Mouse (Mus musculus): Measurements from ENCODE around the gene Tmem29. TPM values are rescaled to one million over a fixed set of nuclear protein-coding genes. Genes with fewer than 3 reads are reported as not detected.
"Not testable (repeated sequence)": the region's sequence is repeated elsewhere in the genome, so short reads cannot be mapped to it uniquely, and the experiment has no call there.

The Tmem29 gene
- polyA plus RNA-seq (2015; fragmentation: Nextera tagmentation; extraction: Ambion mirVana): 13.1 and 14.6 TPM in 2 replicates

DNA sequence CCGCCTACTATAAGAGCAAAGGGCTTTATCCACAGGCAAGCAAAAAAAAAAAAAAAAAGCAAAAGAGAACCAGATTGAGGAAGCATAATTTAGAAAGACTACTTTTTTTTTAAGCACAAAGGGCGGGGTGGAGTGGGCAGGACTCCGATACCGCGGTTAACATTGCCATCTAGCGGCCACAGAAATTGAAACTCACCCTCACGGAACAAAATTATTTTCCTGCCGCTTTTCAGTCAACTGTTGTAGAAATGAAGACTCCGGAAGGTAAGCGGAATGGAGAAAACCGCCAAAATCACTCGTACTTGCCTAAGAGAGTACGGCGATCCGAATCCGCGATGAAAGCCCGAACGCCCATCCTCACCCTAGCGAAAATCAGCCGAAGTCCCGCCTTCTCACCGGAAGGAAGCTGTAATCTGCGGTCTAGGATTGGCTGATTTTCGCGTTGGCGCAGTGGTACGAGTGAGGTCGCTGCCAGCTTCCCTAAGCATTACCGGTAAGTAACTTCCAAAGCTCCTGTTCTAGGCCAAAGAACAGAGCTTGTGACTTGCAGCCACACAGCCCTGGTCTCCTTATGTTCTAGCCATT is at the start of gene Tmem29:
Tmem29 (minus strand) TSS at position 389 of the 585 bp plus-strand sequence.
- ATAC-seq (replicated peaks; ENCODE audit: extremely low read depth, insufficient read depth, low FRiP score): peak; percentile 96
- H3K4me3 ChIP-seq (ENCODE audit: low read length): peak within 1 kb of the TSS; percentile 62
- H3K27me3 ChIP-seq (ENCODE audit: control insufficient read depth, insufficient read depth, low read length): no peaks in the 10 kb centered on the region
- peak within 1 kb of the TSS; percentile 67 for H3K27ac ChIP-seq (ENCODE audit: low read length)
- peaks cover 2% of the 10 kb centered on the region; the same call in 1 of the 2 replicates for H3K4me1 ChIP-seq (ENCODE audit: control insufficient read depth, insufficient read depth, low read length)
- H3K4me2 ChIP-seq (ENCODE audit: low read depth, low read length): peak within 1 kb of the TSS; percentile 59
- H3K36me3 ChIP-seq (ENCODE audit: control insufficient read depth, insufficient read depth): no peaks in the 10 kb centered on the region
- WGBS: 3% methylated on average over 30 of the region's 30 CpGs
- H3K9me3 ChIP-seq (replicated peaks; ENCODE audit: control insufficient read depth, low read length): no peaks in the 10 kb centered on the region
- peak within 1 kb of the TSS; percentile 69 for H3K9ac ChIP-seq (ENCODE audit: low read length)

DNA sequence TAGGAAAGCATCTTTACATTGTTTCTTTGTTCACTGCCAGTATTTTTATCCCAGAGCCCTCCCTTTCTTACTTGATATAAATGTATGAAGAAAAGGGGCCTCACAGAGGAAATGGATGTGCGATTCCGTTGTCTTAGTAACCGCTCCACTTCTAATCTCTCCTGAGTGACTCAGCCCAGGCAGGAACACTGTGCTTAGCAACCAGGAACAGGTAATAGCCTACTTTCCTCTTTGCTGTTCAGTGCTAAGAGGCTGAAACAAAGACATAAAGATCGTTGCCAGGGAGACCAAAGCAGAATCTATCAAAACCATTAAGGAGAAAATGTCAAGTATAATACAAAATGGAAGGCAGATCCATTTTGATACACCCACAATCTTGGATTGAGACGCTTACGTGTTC is 49.7 kb upstream of the Tmem29 start:
- no peaks in the 10 kb centered on the region for H3K9me3 ChIP-seq (replicated peaks; ENCODE audit: control insufficient read depth, low read length)
- ATAC-seq (replicated peaks; ENCODE audit: extremely low read depth, insufficient read depth, low FRiP score): no peak
- no peak overlapping the region for H3K9ac ChIP-seq (ENCODE audit: low read length)
- H3K27me3 ChIP-seq (ENCODE audit: control insufficient read depth, insufficient read depth, low read length): no peaks in the 10 kb centered on the region
- H3K36me3 ChIP-seq (ENCODE audit: control insufficient read depth, insufficient read depth): no peaks in the 10 kb centered on the region
- H3K27ac ChIP-seq (ENCODE audit: low read length): no peak overlapping the region
- no peak overlapping the region for H3K4me3 ChIP-seq (ENCODE audit: low read length)
- H3K4me2 ChIP-seq (ENCODE audit: low read depth, low read length): no peak overlapping the region
- H3K4me1 ChIP-seq (ENCODE audit: control insufficient read depth, insufficient read depth, low read length): no peaks in the 10 kb centered on the region
- WGBS: 74% methylated on average over 6 of the region's 6 CpGs

DNA sequence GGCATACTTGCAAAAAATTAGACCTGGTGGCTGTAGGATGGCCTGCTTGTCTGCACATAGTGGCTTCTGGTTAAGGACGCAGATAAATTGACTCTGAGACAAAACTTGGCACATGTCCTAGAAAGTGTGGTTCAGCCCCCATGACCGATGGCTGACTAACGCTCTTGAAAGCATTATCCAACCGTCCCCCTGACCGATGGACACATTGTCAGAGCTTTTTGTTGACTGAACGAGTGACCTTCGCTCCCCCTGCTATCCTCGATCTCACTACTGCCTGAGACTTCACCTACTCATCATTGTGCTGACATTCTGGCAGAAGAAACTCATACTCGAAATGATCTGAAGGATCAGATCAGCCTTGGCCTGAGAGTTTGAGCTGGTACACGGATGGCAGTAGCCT is 28.9 kb upstream of the Tmem29 start:
- H3K4me1 ChIP-seq (ENCODE audit: control insufficient read depth, insufficient read depth, low read length); H3K27ac ChIP-seq (ENCODE audit: low read length); H3K9ac ChIP-seq (ENCODE audit: low read length); H3K36me3 ChIP-seq (ENCODE audit: control insufficient read depth, insufficient read depth); H3K4me2 ChIP-seq (ENCODE audit: low read depth, low read length); ATAC-seq (replicated peaks; ENCODE audit: extremely low read depth, insufficient read depth, low FRiP score); H3K9me3 ChIP-seq (replicated peaks; ENCODE audit: control insufficient read depth, low read length); H3K4me3 ChIP-seq (ENCODE audit: low read length); H3K27me3 ChIP-seq (ENCODE audit: control insufficient read depth, insufficient read depth, low read length): not testable (repeated sequence)
- 25% methylated on average over 1 of the region's 10 CpGs for WGBS

GRCm38 (mm10) chrX:150486314-150487030 is 27.5 kb upstream of the Tmem29 start:
- ATAC-seq (replicated peaks; ENCODE audit: extremely low read depth, insufficient read depth, low FRiP score); H3K9ac ChIP-seq (ENCODE audit: low read length); H3K4me1 ChIP-seq (ENCODE audit: control insufficient read depth, insufficient read depth, low read length); H3K27ac ChIP-seq (ENCODE audit: low read length); H3K4me3 ChIP-seq (ENCODE audit: low read length); H3K27me3 ChIP-seq (ENCODE audit: control insufficient read depth, insufficient read depth, low read length); H3K4me2 ChIP-seq (ENCODE audit: low read depth, low read length); H3K36me3 ChIP-seq (ENCODE audit: control insufficient read depth, insufficient read depth); H3K9me3 ChIP-seq (replicated peaks; ENCODE audit: control insufficient read depth, low read length): not testable (repeated sequence)
- WGBS: 41% methylated on average over 8 of the region's 22 CpGs

DNA sequence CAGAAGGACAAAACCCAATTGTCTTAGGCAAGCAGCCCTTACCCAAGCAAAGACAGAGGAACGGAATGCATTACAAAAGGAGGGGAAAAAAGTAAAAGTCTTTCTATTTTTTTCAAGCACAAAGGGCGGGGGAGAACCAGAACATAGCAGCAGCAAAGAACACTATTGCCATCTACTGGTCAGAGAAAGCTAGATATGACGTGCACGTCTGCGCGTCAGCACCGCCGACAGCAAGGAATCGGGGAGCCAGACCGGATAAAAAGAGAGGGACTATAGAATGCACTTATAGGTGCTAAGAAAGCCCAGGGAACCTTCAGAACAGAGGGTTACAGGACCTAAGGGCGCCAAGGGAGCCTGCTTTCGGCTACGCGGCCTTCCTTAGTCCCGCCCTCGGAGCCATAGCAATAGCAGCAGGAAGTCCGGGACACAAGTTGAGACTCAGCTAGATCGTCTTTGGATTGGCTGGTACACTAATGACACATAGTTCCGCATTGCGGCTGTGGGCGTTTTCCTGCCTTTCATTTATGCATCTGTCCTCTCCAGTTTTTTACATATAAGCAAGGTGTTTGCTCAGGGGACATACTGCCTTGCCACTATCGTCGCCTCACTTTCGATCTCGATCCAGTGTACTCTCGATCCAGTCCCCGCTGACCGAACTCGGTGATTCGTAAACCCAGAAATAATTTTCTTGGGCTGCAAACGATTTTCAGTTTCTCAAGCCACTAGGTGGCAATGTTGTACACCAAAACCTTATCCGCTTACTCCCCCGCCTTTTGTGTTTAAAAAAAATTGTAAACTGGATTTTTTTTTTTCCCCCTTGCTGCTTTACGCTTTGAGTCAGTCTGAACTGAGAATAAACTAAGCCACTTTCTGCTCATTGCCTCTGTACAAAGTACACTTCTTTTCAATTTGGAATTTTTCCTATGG is 19.2 kb upstream of the Tmem29 start:
- Histone ChIP-seq H3K27ac (ENCODE audit: low read length) (peak overlapping the region; percentile 73), H3K36me3 (ENCODE audit: control insufficient read depth, insufficient read depth) (no peaks in the 10 kb centered on the region), H3K4me1 (ENCODE audit: control insufficient read depth, insufficient read depth, low read length) (peaks cover 2% of the 10 kb centered on the region; the same call in 1 of the 2 replicates), H3K4me3 (ENCODE audit: low read length) (peak overlapping the region; percentile 63), H3K9me3 (replicated peaks; ENCODE audit: control insufficient read depth, low read length) (no peaks in the 10 kb centered on the region), H3K9ac (ENCODE audit: low read length) (peak overlapping the region; percentile 62), H3K27me3 (ENCODE audit: control insufficient read depth, insufficient read depth, low read length) (no peaks in the 10 kb centered on the region), H3K4me2 (ENCODE audit: low read depth, low read length) (peak overlapping the region; percentile 53)
- ATAC-seq (replicated peaks; ENCODE audit: extremely low read depth, insufficient read depth, low FRiP score): peak; percentile 98
- WGBS: 1% methylated on average over 34 of the region's 34 CpGs

- WGBS: 67% methylated on average over 1 of the region's 1 CpGs
- Histone ChIP-seq H3K4me3 (ENCODE audit: low read length) (no peak overlapping the region), H3K4me1 (ENCODE audit: control insufficient read depth, insufficient read depth, low read length) (no peaks in the 10 kb centered on the region), H3K36me3 (ENCODE audit: control insufficient read depth, insufficient read depth) (no peaks in the 10 kb centered on the region), H3K9me3 (replicated peaks; ENCODE audit: control insufficient read depth, low read length) (no peaks in the 10 kb centered on the region), H3K4me2 (ENCODE audit: low read depth, low read length) (no peak overlapping the region), H3K9ac (ENCODE audit: low read length) (no peak overlapping the region), H3K27ac (ENCODE audit: low read length) (no peak overlapping the region), H3K27me3 (ENCODE audit: control insufficient read depth, insufficient read depth, low read length) (no peaks in the 10 kb centered on the region)
- no peak for ATAC-seq (replicated peaks; ENCODE audit: extremely low read depth, insufficient read depth, low FRiP score)
Observed at GRCm38 (mm10) chrX:150471416-150471815, 12.5 kb upstream of the Tmem29 start.

GRCm38 (mm10) chrX:150468266-150468665 is 9.3 kb upstream of the Tmem29 start:
- no peak overlapping the region for H3K4me2 ChIP-seq (ENCODE audit: low read depth, low read length)
- no peak overlapping the region for H3K4me3 ChIP-seq (ENCODE audit: low read length)
- no peaks in the 10 kb centered on the region for H3K36me3 ChIP-seq (ENCODE audit: control insufficient read depth, insufficient read depth)
- H3K27ac ChIP-seq (ENCODE audit: low read length): no peak overlapping the region
- ATAC-seq (replicated peaks; ENCODE audit: extremely low read depth, insufficient read depth, low FRiP score): no peak
- WGBS: 67% methylated on average over 2 of the region's 2 CpGs
- no peak overlapping the region for H3K9ac ChIP-seq (ENCODE audit: low read length)
- H3K9me3 ChIP-seq (replicated peaks; ENCODE audit: control insufficient read depth, low read length): no peaks in the 10 kb centered on the region
- no peaks in the 10 kb centered on the region for H3K27me3 ChIP-seq (ENCODE audit: control insufficient read depth, insufficient read depth, low read length)
- H3K4me1 ChIP-seq (ENCODE audit: control insufficient read depth, insufficient read depth, low read length): no peaks in the 10 kb centered on the region

- not testable (repeated sequence) for H3K27ac ChIP-seq (ENCODE audit: low read length); H3K9me3 ChIP-seq (replicated peaks; ENCODE audit: control insufficient read depth, low read length); H3K27me3 ChIP-seq (ENCODE audit: control insufficient read depth, insufficient read depth, low read length); H3K9ac ChIP-seq (ENCODE audit: low read length); H3K4me1 ChIP-seq (ENCODE audit: control insufficient read depth, insufficient read depth, low read length); ATAC-seq (replicated peaks; ENCODE audit: extremely low read depth, insufficient read depth, low FRiP score); H3K4me2 ChIP-seq (ENCODE audit: low read depth, low read length); H3K4me3 ChIP-seq (ENCODE audit: low read length); H3K36me3 ChIP-seq (ENCODE audit: control insufficient read depth, insufficient read depth)
- 47% methylated on average over 8 of the region's 8 CpGs for WGBS
Observed at GRCm38 (mm10) chrX:150466817-150467216, 7.9 kb upstream of the Tmem29 start.
